Mouse (Mus musculus): ENCODE measurements around the gene Cox16. TPM values are rescaled to one million over a fixed set of nuclear protein-coding genes. Genes with fewer than 3 reads are reported as not detected.

Gene Cox16
- polyA plus RNA-seq, 2 experiments: 79.2 to 137 TPM

GRCm38 (mm10) chr12:81321021-81321420 lies 163.9 kb downstream of the Cox16 start:
- Histone ChIP-seq H3K9ac (ENCODE audit: low read depth, low read length, severe bottlenecking) (no peak overlapping the region), H3K27me3 (ENCODE audit: control insufficient read depth, insufficient read depth, low read length) (no peaks in the 10 kb centered on the region), H3K27ac (replicated peaks; ENCODE audit: low read depth, low read length) (no peak overlapping the region), H3K4me1 (ENCODE audit: control insufficient read depth, insufficient read depth, low read length) (no peaks in the 10 kb centered on the region), H3K9me3 (ENCODE audit: control insufficient read depth, low read length) (no peaks in the 10 kb centered on the region), H3K4me2 (replicated peaks; ENCODE audit: low read depth, low read length, severe bottlenecking) (no peak overlapping the region), H3K4me3 (replicated peaks; ENCODE audit: low read length) (no peak overlapping the region), H3K36me3 (ENCODE audit: control insufficient read depth, insufficient read depth, low read length) (no peaks in the 10 kb centered on the region)
- 73% methylated on average over 1 of the region's 1 CpGs for WGBS
- no peak for TF ChIP-seq POLR2A (IDR thresholded peaks at IDR 0.05; ENCODE audit: borderline replicate concordance, extremely low read depth, insufficient read depth, insufficient read length)
- DNase-seq (ENCODE audit: low spot score) (no peak), ATAC-seq (ENCODE audit: low FRiP score, low read depth) (no peak)

- 49% methylated on average over 2 of the region's 2 CpGs for WGBS
- ATAC-seq (ENCODE audit: low FRiP score, low read depth): no peak
These were observed 167.1 kb downstream of the Cox16 start for GRCm38 (mm10) chr12:81317811-81318210.

DNA sequence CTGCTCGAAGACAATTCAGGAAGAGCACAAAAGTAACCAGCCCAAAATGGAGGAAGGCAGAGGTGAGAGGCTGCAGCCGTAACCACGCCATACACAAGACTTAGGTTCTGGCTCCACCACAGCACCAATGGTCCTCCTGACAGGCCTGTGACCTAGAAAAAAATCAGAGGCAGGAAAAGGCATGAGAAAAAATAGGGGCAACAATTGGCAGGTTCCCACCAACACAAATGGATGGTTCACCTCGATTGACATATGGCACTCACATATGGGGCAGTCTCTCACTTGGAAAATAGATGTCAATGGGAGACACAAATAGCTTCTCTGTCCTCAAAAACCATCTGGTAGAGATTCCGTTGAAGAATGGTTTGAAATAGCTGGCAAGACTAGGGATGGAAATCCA lies 169.0 kb downstream of the Cox16 start:
- no peaks in the 10 kb centered on the region for H3K9me3 ChIP-seq (ENCODE audit: control insufficient read depth, low read length)
- H3K27ac ChIP-seq (replicated peaks; ENCODE audit: low read depth, low read length): no peak overlapping the region
- no peaks in the 10 kb centered on the region for H3K4me1 ChIP-seq (ENCODE audit: control insufficient read depth, insufficient read depth, low read length)
- H3K4me2 ChIP-seq (replicated peaks; ENCODE audit: low read depth, low read length, severe bottlenecking): no peak overlapping the region
- no peaks in the 10 kb centered on the region for H3K36me3 ChIP-seq (ENCODE audit: control insufficient read depth, insufficient read depth, low read length)
- 89% methylated on average over 5 of the region's 5 CpGs for WGBS
- no peak for TF ChIP-seq POLR2A (IDR thresholded peaks at IDR 0.05; ENCODE audit: borderline replicate concordance, extremely low read depth, insufficient read depth, insufficient read length)
- no peak for ATAC-seq (ENCODE audit: low FRiP score, low read depth)
- H3K27me3 ChIP-seq (ENCODE audit: control insufficient read depth, insufficient read depth, low read length): no peaks in the 10 kb centered on the region
- no peak for DNase-seq (ENCODE audit: low spot score)
- H3K4me3 ChIP-seq (replicated peaks; ENCODE audit: low read length): no peak overlapping the region
- H3K9ac ChIP-seq (ENCODE audit: low read depth, low read length, severe bottlenecking): no peak overlapping the region

More at GRCm38 (mm10) chr12:81317811-81318210, 167.1 kb downstream of the Cox16 start:
- Histone ChIP-seq H3K4me2 (replicated peaks; ENCODE audit: low read depth, low read length, severe bottlenecking) (no peak overlapping the region), H3K4me3 (replicated peaks; ENCODE audit: low read length) (no peak overlapping the region), H3K27me3 (ENCODE audit: control insufficient read depth, insufficient read depth, low read length) (no peaks in the 10 kb centered on the region), H3K9me3 (ENCODE audit: control insufficient read depth, low read length) (no peaks in the 10 kb centered on the region), H3K9ac (ENCODE audit: low read depth, low read length, severe bottlenecking) (no peak overlapping the region), H3K4me1 (ENCODE audit: control insufficient read depth, insufficient read depth, low read length) (no peaks in the 10 kb centered on the region), H3K27ac (replicated peaks; ENCODE audit: low read depth, low read length) (no peak overlapping the region), H3K36me3 (ENCODE audit: control insufficient read depth, insufficient read depth, low read length) (no peaks in the 10 kb centered on the region)
- no peak for DNase-seq (ENCODE audit: low spot score)
- TF ChIP-seq POLR2A (IDR thresholded peaks at IDR 0.05; ENCODE audit: borderline replicate concordance, extremely low read depth, insufficient read depth, insufficient read length): no peak

Other genes starting within 250 kb of the Cox16 start
- gene Slc8a3, start 151.9 kb downstream of the Cox16 start, polyA plus RNA-seq (2012; rRNA removed): 4.2 and 5.2 TPM in 2 replicates
- gene Slc8a3, start 151.9 kb downstream of the Cox16 start, polyA plus RNA-seq (2014; fragmentation: Nextera tagmentation; extraction: Ambion mirVana): 2.5 TPM in 2 replicates
- gene Gm4787, start 105.7 kb downstream of the Cox16 start, polyA plus RNA-seq (2012; rRNA removed): 0.96 and 1.1 TPM in 2 replicates
- gene Gm4787, start 105.7 kb downstream of the Cox16 start, polyA plus RNA-seq (2014; fragmentation: Nextera tagmentation; extraction: Ambion mirVana): 0.19 and 0.22 TPM in 2 replicates
- gene Adam4, start 63.2 kb downstream of the Cox16 start, polyA plus RNA-seq (2012; rRNA removed): 0.70 and 0.75 TPM in 2 replicates
- 0.62 and 0.79 TPM in 2 replicates for gene Adam4, start 63.2 kb downstream of the Cox16 start, polyA plus RNA-seq (2014; fragmentation: Nextera tagmentation; extraction: Ambion mirVana)
- 18.8 and 19.3 TPM in 2 replicates for gene Gm20498, start 47.8 kb upstream of the Cox16 start, polyA plus RNA-seq (2012; rRNA removed)
- 22.6 and 30.2 TPM in 2 replicates for gene Gm20498, start 47.8 kb upstream of the Cox16 start, polyA plus RNA-seq (2014; fragmentation: Nextera tagmentation; extraction: Ambion mirVana)
- gene Synj2bp, start 47.8 kb upstream of the Cox16 start, polyA plus RNA-seq (2012; rRNA removed): 22.2 and 24.9 TPM in 2 replicates
- gene Synj2bp, start 47.8 kb upstream of the Cox16 start, polyA plus RNA-seq (2014; fragmentation: Nextera tagmentation; extraction: Ambion mirVana): 32.2 and 38.7 TPM in 2 replicates
- gene Adam21, start 83.3 kb upstream of the Cox16 start, polyA plus RNA-seq (2012; rRNA removed): 0.11 and 0.20 TPM in 2 replicates
- gene Adam21, start 83.3 kb upstream of the Cox16 start, polyA plus RNA-seq (2014; fragmentation: Nextera tagmentation; extraction: Ambion mirVana): 0.22 and 0.23 TPM in 2 replicates
- 49.4 and 57.5 TPM in 2 replicates for gene Med6, start 109.9 kb upstream of the Cox16 start, polyA plus RNA-seq (2012; rRNA removed)
- gene Med6, start 109.9 kb upstream of the Cox16 start, polyA plus RNA-seq (2014; fragmentation: Nextera tagmentation; extraction: Ambion mirVana): 72.6 and 73.1 TPM in 2 replicates
- gene Ttc9, start 146.1 kb upstream of the Cox16 start, polyA plus RNA-seq (2012; rRNA removed): 1.1 TPM in 2 replicates
- 1.2 and 1.6 TPM in 2 replicates for gene Ttc9, start 146.1 kb upstream of the Cox16 start, polyA plus RNA-seq (2014; fragmentation: Nextera tagmentation; extraction: Ambion mirVana)

All from limb, embryonic 14.5 days (tissue).